Mouse (Mus musculus) stomach, embryonic 14.5 days (tissue): Measurements from ENCODE around the gene Ube4b. TPM values are rescaled to one million over a fixed set of nuclear protein-coding genes. Genes with fewer than 3 reads are reported as not detected.

ENCODE experiments used
- ATAC-seq: fragments of 200-750 bp; cut with Nextera tagmentation; 2 replicates; pipeline ENCODE4 v1.8.0; 2017; ENCODE audit warnings: low read depth, moderate TSS enrichment; ENCODE audit not compliant: insufficient number of reproducible peaks, insufficient read depth, low FRiP score
- H3K27ac ChIP-seq: fragments of 300-500 bp; sonication (generic); 2 replicates; pipeline ENCODE4 v1.5.1; 2014; ENCODE audit warnings: mild to moderate bottlenecking, low read length, moderate library complexity, mixed read lengths
- H3K27me3 ChIP-seq: fragments of 300-500 bp; sonication (generic); 2 replicates; pipeline ENCODE4 v1.6.1; 2014; ENCODE audit warnings: low read length, control low read depth, mixed read lengths; ENCODE audit not compliant: control insufficient read depth, insufficient read depth
- H3K36me3 ChIP-seq: fragments of 300-500 bp; sonication (generic); 2 replicates; pipeline ENCODE4 v1.6.1; 2014; ENCODE audit warnings: mild to moderate bottlenecking, control low read depth, low read length, moderate library complexity, mixed read lengths; ENCODE audit not compliant: control insufficient read depth, insufficient read depth
- H3K4me1 ChIP-seq: fragments of 300-500 bp; sonication (generic); 2 replicates; pipeline ENCODE4 v1.6.1; 2014; ENCODE audit warnings: low read length, control low read depth, mixed read lengths; ENCODE audit not compliant: control insufficient read depth, insufficient read depth
- H3K4me2 ChIP-seq: fragments of 300-500 bp; sonication (generic); replicated peaks from 2 replicates; pipeline ENCODE4 v1.6.1; 2014; ENCODE audit warnings: low read depth, low read length, control low read depth
- H3K4me3 ChIP-seq: fragments of 300-500 bp; sonication (generic); 2 replicates; pipeline ENCODE4 v1.5.1; 2014; ENCODE audit warnings: low read depth, low read length, control low read depth
- H3K9ac ChIP-seq: fragments of 300-500 bp; sonication (generic); replicated peaks from 2 replicates; pipeline ENCODE4 v1.6.1; 2014; ENCODE audit warnings: low read depth, mild to moderate bottlenecking, control low read depth, low read length, moderate library complexity, mixed read lengths
- H3K9me3 ChIP-seq: fragments of 300-500 bp; sonication (generic); 2 replicates; pipeline ENCODE4 v1.6.1; 2016; ENCODE audit warnings: low read depth, low read length, control low read depth; ENCODE audit not compliant: control insufficient read depth
- WGBS: fragments of 180-500 bp; shearing (Covaris S2); extraction: QIAGEN DNeasy Blood & Tissue Kit; methylation state at CpG from one replicate; pipeline ENCODE4 v1.1.7; 2014; 5-methylcytosine and 5-hydroxymethylcytosine counted together
- polyA plus RNA-seq: library from polyadenylated mRNA; unstranded; fragments of >200 nt; fragmentation: Nextera tagmentation; extraction: Ambion mirVana; gene quantifications from 2 replicates; pipeline ENCODE4 v1.2.1, GENCODE M21; 2014

Ube4b gene
- polyA plus RNA-seq, 1 experiment from 2014 or later = 44.3 TPM

DNA sequence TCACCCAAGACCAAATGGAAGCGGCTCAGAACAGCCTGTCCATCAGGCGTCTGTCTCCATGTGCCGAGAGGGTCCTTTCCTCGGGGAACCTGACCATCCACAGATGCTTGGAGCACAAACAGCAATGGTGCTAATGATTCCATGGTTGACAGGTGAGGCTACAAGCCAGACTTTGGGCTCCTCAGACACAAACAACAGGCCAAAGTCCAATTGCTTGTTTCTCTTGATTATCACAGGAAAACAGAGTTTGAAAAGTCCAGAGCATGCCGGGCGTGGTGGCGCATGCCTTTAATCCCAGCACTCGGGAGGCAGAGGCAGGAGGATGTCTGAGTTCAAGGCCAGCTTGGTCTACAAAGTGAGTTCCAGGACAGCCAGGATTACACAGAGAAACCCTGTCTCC is 71.9 kb downstream of the Ube4b start:
- 95% methylated on average over 8 of the region's 8 CpGs for WGBS
- Histone ChIP-seq H3K4me2 (no peak overlapping the region), H3K27ac (no peak overlapping the region), H3K4me3 (no peak overlapping the region), H3K36me3 (peaks cover 81% of the 10 kb centered on the region), H3K4me1 (no peaks in the 10 kb centered on the region), H3K27me3 (no peaks in the 10 kb centered on the region), H3K9me3 (no peaks in the 10 kb centered on the region), H3K9ac (no peak overlapping the region)
- no peak for ATAC-seq

DNA sequence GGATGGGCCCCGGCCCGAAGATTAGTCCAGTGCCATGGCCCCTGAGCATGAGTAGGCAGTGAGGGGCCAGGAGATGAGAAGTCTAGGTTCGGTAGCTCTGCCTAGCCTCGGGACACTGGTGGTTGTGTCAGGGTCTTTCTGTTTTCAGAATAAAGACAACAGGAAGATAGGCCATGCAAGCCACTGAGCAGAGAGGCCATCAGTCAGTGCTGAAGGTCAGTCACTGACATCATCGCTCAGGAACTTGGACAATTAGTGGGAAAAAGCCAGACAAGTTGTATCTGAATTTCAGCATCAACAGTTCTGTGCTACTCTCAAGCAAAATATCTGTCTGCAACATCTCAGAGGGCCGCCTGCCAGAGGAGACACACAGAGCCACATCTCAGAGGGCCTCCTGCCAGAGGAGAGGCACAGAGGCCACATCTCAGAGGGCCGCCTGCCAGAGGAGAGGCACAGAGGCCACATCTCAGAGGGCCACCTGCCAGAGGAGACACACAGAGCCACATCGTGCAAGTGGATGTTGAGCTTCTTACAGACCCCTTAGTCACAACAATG is 74.9 kb downstream of the Ube4b start:
- Histone ChIP-seq H3K27ac (no peak overlapping the region), H3K4me2 (no peak overlapping the region), H3K36me3 (peaks cover 73% of the 10 kb centered on the region), H3K4me1 (no peaks in the 10 kb centered on the region), H3K9me3 (no peaks in the 10 kb centered on the region), H3K9ac (no peak overlapping the region), H3K27me3 (no peaks in the 10 kb centered on the region), H3K4me3 (no peak overlapping the region)
- 83% methylated on average over 8 of the region's 8 CpGs for WGBS
- no peak for ATAC-seq

- Histone ChIP-seq H3K27ac (no peak overlapping the region), H3K9me3 (no peaks in the 10 kb centered on the region), H3K4me3 (no peak overlapping the region), H3K9ac (no peak overlapping the region), H3K36me3 (peaks cover 66% of the 10 kb centered on the region), H3K27me3 (no peaks in the 10 kb centered on the region), H3K4me1 (no peaks in the 10 kb centered on the region), H3K4me2 (no peak overlapping the region)
- ATAC-seq = no peak
- WGBS = 77% methylated on average over 5 of the region's 5 CpGs
Observed at GRCm38 (mm10) chr4:149348963-149349362, 77.6 kb downstream of the Ube4b start.

DNA sequence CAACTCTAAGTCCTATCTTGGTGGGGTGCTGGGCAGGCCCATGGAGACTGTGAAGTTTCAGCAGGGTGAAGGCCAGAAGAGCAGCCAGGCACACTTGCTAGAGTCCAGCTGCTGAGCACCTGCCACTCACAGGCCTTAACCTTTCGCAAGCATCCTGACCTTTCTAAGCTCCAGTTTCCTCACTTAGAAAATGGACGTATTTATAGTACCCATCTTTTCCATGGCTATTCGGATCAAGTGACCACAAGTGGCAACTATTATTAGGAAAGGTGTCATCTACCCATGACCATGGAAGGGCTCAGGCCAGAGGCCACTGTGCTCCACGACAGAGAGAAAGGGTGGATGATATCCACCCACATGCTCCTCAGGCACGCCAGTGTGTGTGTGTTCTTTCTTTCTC is 80.7 kb downstream of the Ube4b start:
- 85% methylated on average over 5 of the region's 5 CpGs for WGBS
- no peak for ATAC-seq
- H3K4me2 ChIP-seq = no peak overlapping the region
- H3K9me3 ChIP-seq = no peaks in the 10 kb centered on the region
- H3K36me3 ChIP-seq = peaks cover 63% of the 10 kb centered on the region
- H3K27ac ChIP-seq = no peak overlapping the region
- H3K27me3 ChIP-seq = no peaks in the 10 kb centered on the region
- no peak overlapping the region for H3K4me3 ChIP-seq
- H3K9ac ChIP-seq = no peak overlapping the region
- H3K4me1 ChIP-seq = 0 out of 2 replicates have a peak, but pooled peaks cover 3% of the 10 kb centered on the region

- H3K9me3 ChIP-seq = no peaks in the 10 kb centered on the region
- no peak overlapping the region for H3K4me2 ChIP-seq
- H3K4me1 ChIP-seq = 0 out of 2 replicates have a peak, but pooled peaks cover 3% of the 10 kb centered on the region
- H3K27ac ChIP-seq = no peak overlapping the region
- 77% methylated on average over 8 of the region's 8 CpGs for WGBS
- no peaks in the 10 kb centered on the region for H3K27me3 ChIP-seq
- H3K9ac ChIP-seq = no peak overlapping the region
- no peak for ATAC-seq
- no peak overlapping the region for H3K4me3 ChIP-seq
- H3K36me3 ChIP-seq = peaks cover 54% of the 10 kb centered on the region
Observed at GRCm38 (mm10) chr4:149344311-149344710, 82.2 kb downstream of the Ube4b start.

DNA sequence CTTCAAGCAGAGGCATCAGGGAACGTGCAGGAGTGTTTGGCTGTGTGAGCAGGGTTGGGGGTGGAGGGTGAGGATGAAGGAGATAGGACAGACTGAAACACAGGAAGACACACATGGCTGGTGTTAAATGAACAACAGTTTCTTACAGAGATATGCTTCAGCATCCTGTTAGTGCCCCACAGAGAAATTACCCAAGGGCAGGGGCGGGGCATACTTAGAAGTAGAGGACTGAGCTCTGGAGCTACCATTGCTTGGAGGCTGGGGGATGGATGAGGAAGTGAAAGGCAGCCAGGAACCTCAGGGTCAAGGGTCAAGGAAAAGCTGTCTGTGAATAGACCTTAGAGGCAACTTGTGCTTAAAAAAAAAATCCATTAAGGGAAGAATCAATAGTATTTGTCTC is 85.9 kb downstream of the Ube4b start:
- no peak for ATAC-seq
- WGBS = 58% methylated on average over 2 of the region's 2 CpGs
- H3K9ac ChIP-seq = no peak overlapping the region
- no peak overlapping the region for H3K27ac ChIP-seq
- no peak overlapping the region for H3K4me3 ChIP-seq
- no peak overlapping the region for H3K4me2 ChIP-seq
- H3K36me3 ChIP-seq = peaks cover 59% of the 10 kb centered on the region
- H3K9me3 ChIP-seq = no peaks in the 10 kb centered on the region
- H3K27me3 ChIP-seq = no peaks in the 10 kb centered on the region
- 0 out of 2 replicates have a peak, but pooled peaks cover 3% of the 10 kb centered on the region for H3K4me1 ChIP-seq

DNA sequence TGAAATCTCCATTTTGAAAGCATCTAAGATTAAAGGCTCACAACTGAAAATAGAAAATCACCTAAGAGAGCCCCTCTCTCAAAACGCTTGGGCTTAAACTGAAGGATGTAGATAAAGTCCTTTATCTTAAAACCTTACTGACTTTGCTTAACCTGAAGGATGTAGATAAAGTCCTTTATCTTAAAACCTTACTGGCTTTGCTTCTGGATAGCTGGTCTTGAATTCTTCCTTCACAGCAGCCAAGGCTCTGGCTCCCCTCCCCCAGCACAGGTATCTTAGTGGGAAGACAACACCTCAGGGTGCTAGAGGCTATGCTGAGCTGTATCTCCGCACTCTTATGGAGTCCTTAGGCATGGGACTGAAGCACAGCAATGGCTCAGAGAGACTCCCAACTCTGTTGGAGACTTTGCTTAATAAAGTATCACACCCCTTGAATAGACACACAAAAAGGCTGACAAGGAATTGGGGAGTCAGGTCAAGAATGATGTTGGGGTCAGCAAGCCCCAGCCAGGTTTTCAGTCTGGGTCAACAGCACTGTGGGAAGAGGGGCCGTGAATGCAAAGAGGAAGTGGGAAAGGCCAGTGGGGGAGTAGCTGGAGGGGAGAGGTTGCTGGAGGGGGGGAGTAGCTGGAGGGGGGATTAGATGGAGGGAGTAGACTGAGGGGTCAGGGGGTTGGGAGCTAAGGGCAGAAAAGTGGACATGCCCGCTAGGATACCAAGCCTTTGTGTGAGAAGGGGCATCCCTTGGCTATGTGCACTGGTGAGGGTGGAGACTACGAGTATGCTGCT is 86.9 kb downstream of the Ube4b start:
- Histone ChIP-seq H3K27ac (no peak overlapping the region), H3K9ac (no peak overlapping the region), H3K36me3 (peaks cover 67% of the 10 kb centered on the region), H3K27me3 (no peaks in the 10 kb centered on the region), H3K4me1 (0 out of 2 replicates have a peak, but pooled peaks cover 3% of the 10 kb centered on the region), H3K9me3 (no peaks in the 10 kb centered on the region), H3K4me3 (no peak overlapping the region), H3K4me2 (no peak overlapping the region)
- 71% methylated on average over 5 of the region's 5 CpGs for WGBS
- no peak for ATAC-seq

DNA sequence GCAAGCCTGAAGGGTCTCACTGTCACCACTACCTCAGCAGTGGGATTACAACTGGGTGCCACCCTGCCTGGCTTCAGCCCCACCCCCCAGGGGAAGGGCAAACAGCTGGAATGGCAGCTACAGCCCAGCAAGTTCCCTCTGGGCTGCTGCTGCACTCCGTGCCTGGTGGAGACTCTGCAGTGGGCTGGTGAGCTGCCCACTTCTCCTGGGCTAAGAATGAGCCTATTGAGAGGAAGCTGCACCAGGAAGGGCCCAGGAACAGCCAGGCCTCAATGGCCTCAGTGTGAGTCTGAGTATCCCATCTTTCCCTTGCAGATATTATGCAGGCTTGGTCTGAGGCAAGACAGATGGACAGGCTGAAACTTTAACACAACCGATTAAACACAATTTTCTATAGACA is 88.4 kb downstream of the Ube4b start:
- Histone ChIP-seq H3K4me2 (no peak overlapping the region), H3K4me3 (no peak overlapping the region), H3K27ac (no peak overlapping the region), H3K36me3 (peaks cover 66% of the 10 kb centered on the region), H3K27me3 (no peaks in the 10 kb centered on the region), H3K9ac (no peak overlapping the region), H3K9me3 (no peaks in the 10 kb centered on the region), H3K4me1 (0 out of 2 replicates have a peak, but pooled peaks cover 3% of the 10 kb centered on the region)
- WGBS = 83% methylated on average over 2 of the region's 2 CpGs
- ATAC-seq = 0 out of 2 replicates have a peak, but pooled peaks have one; percentile 23
